Mouse (Mus musculus) c-Kit-positive CD71-negative TER-119-negative erythroid progenitor cells, embryonic 14.5 days (primary cell): Measurements from ENCODE around the gene Ybx2.
"Not testable (repeated sequence)": the region's sequence is repeated elsewhere in the genome, so short reads cannot be mapped to it uniquely, and the experiment has no call there.

ENCODE experiments used
- DNase-seq: peaks from one replicate; pipeline ENCODE4 v3.0.0-alpha.2; 2013; ENCODE audit warnings: low read depth

The Ybx2 gene

GRCm38 (mm10) chr11:69934681-69935080 is 915 bp upstream of the Ybx2 start:
- no peak for DNase-seq

- DNase-seq = no peak
Observed at GRCm38 (mm10) chr11:69936156-69936555, 560 bp downstream of the Ybx2 start.

DNA sequence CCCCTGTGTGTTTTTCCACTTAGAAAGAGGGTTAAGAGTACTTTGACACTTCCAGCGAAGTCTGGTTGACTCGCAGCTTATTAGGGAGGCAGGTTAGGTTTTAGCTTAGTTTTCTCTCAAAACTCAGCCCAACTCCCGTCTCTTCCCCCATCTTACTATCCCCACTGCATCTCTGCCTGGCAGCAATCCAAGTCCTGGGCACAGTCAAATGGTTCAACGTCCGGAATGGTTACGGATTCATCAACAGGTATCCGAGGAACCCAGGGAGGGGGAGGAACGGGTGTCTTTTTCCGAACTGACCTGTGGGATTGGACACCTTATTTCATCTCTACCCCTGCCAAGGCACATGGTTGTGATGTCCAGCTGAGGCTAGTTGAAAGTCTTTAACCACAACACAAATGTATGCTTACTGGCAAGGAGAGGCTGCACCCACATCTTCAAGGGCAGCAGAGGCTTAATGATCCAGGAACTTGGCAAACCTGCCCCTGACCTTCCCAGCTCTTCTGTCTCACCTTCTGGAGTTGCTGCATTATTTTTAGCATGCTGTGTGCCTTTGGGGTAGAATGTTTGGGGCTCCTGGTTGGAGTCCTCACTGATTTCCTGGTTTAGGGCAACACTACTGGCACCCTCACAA is 1.2 kb downstream of the Ybx2 start:
- DNase-seq = no peak

GRCm38 (mm10) chr11:69937385-69937784 is 1.8 kb downstream of the Ybx2 start:
- DNase-seq = no peak

DNA sequence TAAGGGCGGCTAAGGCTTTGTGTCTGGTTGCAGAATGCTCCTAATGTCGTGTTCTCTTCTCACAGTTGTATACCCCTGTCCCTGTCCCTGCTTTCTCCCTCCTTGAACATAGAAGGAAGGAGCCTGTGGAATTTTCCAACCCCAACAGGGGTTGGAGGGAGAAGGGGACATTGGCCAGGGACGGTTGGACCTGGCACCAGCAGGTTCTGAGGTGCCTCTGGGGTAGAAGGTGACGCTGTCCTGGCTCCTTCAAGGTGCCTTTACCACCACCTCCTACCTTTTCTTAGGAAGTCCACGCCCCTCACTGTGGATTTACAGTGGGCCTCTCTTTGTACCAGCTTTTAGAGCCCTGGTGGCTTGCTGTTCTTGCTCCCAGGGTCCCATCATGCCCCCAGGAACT is 2.2 kb downstream of the Ybx2 start:
- no peak for DNase-seq

GRCm38 (mm10) chr11:69938401-69938979 is 2.9 kb downstream of the Ybx2 start:
- DNase-seq = no peak

- DNase-seq = no peak
Observed at GRCm38 (mm10) chr11:69939181-69939580, 3.6 kb downstream of the Ybx2 start.

- DNase-seq = no peak
Observed at GRCm38 (mm10) chr11:69939731-69940130, 4.1 kb downstream of the Ybx2 start.

DNA sequence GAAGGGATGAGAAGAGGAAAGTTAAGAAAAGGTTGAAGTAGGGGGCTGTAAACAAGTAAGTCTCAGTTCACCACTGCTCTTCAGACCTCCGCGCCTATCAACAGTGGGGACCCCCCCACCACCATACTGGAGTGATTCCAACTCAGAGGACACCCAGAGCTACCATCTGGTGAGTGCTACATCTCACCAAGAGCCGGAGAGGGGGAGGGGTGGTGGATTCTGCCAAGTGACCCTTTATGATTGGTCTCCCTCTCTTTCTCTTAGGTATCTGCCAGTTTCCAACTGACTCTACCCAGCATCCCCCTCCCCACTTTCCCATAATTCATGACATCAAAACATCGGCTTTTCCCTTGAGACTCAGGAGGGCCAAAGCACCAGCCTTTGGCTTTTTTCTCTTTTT is 5.4 kb downstream of the Ybx2 start:
- DNase-seq = no peak

DNA sequence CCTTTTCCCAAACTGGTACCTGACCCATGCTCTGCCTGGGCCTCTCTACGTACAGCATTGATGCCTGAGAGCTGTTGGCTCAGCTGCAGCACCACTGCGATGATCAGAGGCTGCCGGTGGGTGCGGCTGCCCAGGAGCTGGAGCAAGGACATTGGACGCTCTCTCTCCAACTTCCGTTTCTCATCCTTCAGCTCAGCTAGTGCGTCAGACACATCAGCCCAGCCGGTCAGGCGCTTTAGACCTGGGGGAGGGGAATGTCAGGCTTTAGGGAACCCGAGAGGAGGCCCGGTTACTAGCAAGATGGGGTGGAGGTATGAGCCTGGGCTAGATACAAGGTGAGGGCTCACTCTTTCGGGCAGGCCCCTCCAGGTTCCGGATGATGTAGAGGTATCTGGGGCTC is 9.6 kb downstream of the Ybx2 start:
- no peak for DNase-seq

DNA sequence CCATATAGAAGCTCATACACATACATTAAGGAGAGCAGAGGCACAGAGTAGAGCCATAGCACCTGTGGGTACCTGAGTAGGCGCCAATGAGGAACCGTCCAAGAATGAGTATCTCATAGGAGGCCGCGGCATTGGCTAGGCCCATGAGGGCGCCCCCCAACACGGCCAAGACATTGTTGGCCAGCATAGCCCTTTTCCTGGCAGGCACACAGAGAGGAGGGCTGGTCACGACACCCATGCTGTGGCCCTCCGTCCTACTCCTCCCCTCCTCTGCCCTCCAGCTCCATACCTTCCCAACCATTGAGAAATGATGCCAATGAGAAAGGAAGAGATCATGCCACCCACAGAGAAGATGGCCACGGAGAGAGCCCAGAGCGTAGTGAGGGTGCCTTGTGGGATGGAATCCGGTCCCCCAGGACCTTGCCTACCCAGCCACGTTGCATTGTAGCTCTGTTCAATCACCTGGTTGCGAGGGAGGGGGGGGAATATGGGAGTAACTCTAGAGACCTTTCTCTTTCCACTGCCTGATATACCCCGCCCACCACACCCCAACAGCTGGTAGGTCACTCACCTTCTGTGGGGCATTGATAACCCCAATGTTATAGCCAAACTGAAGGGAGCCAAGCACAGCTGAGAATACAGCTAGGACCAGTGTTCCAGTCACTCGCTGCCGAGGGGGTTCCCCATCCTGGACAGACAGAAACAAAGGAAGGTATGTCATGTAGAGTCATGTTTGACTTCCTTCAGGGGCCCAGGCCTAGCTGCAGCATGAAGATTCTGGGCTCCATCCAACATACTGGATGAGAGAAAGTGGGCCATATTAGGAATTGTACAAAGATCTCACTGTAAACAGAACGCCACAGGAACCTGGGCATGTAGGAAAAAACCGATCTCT is 10.6 kb downstream of the Ybx2 start:
- DNase-seq = no peak

GRCm38 (mm10) chr11:69947337-69948065 is 11.9 kb downstream of the Ybx2 start:
- DNase-seq = no peak

DNA sequence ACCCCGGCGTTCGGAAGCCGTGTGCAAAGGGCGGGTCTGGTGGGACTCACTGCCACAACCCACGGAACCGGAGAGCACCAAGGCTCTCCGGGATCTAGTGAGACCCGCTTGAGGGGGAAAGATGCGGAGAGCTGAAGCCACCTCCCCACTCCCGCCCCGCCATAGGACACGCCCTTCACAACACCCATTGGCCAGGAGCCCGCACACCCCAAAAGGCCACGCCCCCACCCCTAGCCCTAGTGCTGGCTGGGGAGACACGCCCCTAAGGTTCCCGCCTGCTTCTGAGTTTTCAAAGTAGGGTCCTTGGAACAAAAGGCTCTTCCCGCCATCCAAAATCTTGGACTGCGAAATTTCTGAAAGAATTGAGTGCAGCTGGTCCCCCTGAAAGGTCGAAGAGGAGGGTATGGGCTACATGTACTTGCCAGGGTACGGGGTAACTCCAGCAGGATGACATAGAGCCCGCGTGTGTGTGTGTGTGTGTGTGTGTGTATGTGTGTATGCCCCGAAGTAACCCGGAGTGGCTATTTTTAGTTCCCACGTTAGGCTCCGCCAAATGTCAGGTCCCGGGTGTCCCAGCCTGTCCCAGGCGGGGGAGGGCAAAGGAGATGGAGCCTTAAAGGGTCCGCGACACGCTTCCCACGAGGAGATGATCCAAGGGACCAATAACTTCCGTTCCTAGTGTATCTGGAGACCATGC is 12.6 kb downstream of the Ybx2 start, which contains the start of gene Slc2a4:
Slc2a4 (minus strand) TSS at position 123 of the 697 bp plus-strand sequence.
- DNase-seq = peak; percentile 92

GRCm38 (mm10) chr11:69948763-69949150 is 13.2 kb downstream of the Ybx2 start:
- DNase-seq = peak; percentile 96

DNA sequence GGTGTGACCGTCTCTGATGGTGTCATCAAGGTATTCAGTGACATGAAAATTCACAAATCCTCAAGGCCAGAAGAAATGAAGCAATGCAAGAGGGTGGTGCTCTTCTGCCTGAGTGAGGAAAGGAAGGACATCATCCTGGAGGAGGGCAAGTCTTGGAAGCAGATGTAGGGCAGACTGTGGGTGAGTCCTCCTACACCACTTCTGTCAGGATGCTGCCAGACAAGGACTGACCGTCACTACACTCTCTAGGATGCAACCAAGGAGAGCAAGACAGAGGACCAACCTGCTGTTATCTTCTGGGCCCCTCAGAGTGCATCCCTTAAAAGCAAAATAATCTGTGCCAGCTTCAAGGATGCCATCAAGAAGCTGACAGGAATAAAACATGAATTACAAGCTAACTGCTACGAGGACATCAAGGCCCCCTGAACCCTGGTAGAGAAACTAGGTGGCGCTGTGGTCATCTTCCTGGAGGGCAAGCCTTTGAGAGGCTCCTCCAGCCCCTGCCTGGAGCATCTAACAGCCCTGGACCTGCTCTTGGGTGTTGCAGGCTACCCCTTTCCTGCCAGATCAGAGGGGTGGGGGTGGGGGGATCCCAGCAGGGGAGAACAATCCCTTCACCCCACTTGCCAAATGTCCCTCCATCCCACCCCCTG is 15.3 kb downstream of the Ybx2 start:
- DNase-seq = no peak

- no peak for DNase-seq
Observed at GRCm38 (mm10) chr11:69952274-69952673, 16.7 kb downstream of the Ybx2 start.

GRCm38 (mm10) chr11:69953267-69953915 is 17.8 kb downstream of the Ybx2 start:
- DNase-seq = no peak

GRCm38 (mm10) chr11:69955618-69956017 is 20.0 kb downstream of the Ybx2 start:
- not testable (repeated sequence) for DNase-seq

- DNase-seq = no peak
Observed at GRCm38 (mm10) chr11:69956218-69956617, 20.6 kb downstream of the Ybx2 start.

DNA sequence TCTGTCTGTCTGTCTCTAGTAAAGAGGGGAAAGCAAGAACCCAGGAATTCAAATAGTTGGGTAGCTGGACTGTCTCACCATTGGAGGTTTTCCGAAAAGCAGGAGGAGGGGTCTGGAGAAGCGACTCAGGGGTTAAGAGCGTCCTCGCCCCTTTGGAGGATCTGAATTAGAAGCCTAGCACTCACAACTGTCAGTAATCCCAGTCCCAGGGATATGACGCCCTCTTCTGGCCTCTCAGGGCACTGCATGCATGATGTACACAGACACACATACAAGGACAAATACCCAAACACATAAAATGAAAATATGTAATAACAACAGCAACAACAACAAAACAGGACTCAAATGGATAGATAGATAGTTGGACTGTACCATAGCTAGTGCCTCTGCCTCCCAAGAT is 25.0 kb downstream of the Ybx2 start:
- no peak for DNase-seq

- DNase-seq = no peak
Observed at GRCm38 (mm10) chr11:69961841-69962240, 26.2 kb downstream of the Ybx2 start.
